Mouse (Mus musculus) forebrain, embryonic 16.5 days (tissue): Measurements from ENCODE around the gene AU018091. TPM values are rescaled to one million over a fixed set of nuclear protein-coding genes. Genes with fewer than 3 reads are reported as not detected.
"Not testable (repeated sequence)": the region's sequence is repeated elsewhere in the genome, so short reads cannot be mapped to it uniquely, and the experiment has no call there.

Experiments
- ATAC-seq: fragments of 200-750 bp; cut with Nextera tagmentation; 2 replicates; pipeline ENCODE4 v1.8.0; 2017; ENCODE audit warnings: mild to moderate bottlenecking, moderate library complexity
- H3K27ac ChIP-seq: fragments of 300-500 bp; sonication (generic); 2 replicates; pipeline ENCODE4 v1.5.1; 2014; ENCODE audit warnings: low read length, control low read depth
- H3K27me3 ChIP-seq: fragments of 300-500 bp; sonication (generic); replicated peaks from 2 replicates; pipeline ENCODE4 v1.6.1; 2014; ENCODE audit warnings: low read length; ENCODE audit not compliant: control insufficient read depth, insufficient read depth
- H3K36me3 ChIP-seq: fragments of 300-500 bp; sonication (generic); 2 replicates; pipeline ENCODE4 v1.6.1; 2014; ENCODE audit not compliant: control insufficient read depth, insufficient read depth
- H3K4me1 ChIP-seq: fragments of 300-500 bp; sonication (generic); replicated peaks from 2 replicates; pipeline ENCODE4 v1.6.1; 2014; ENCODE audit warnings: low read length; ENCODE audit not compliant: control insufficient read depth, insufficient read depth
- H3K4me2 ChIP-seq: fragments of 300-500 bp; sonication (generic); 2 replicates; pipeline ENCODE4 v1.6.1; 2014; ENCODE audit warnings: mild to moderate bottlenecking, low read length, control low read depth
- H3K4me3 ChIP-seq: fragments of 300-500 bp; sonication (generic); replicated peaks from 2 replicates; pipeline ENCODE4 v1.5.1; 2014; ENCODE audit warnings: mild to moderate bottlenecking, low read length, control low read depth
- H3K9ac ChIP-seq: fragments of 300-500 bp; sonication (generic); replicated peaks from 2 replicates; pipeline ENCODE4 v1.6.1; 2014; ENCODE audit warnings: low read depth, low read length, control low read depth
- H3K9me3 ChIP-seq: fragments of 300-500 bp; sonication (generic); 2 replicates; pipeline ENCODE4 v1.6.1; 2016; ENCODE audit warnings: low read length; ENCODE audit not compliant: control insufficient read depth
- WGBS: fragments of 180-500 bp; shearing (Covaris S2); extraction: QIAGEN DNeasy Blood & Tissue Kit; methylation state at CpG from one replicate; pipeline ENCODE4 v1.1.7; 2014; 5-methylcytosine and 5-hydroxymethylcytosine counted together
- polyA plus RNA-seq: library from polyadenylated mRNA; unstranded; fragments of >200 nt; fragmentation: Nextera tagmentation; extraction: Ambion mirVana; gene quantifications from 2 replicates; pipeline ENCODE4 v1.2.1, GENCODE M21; 2015

AU018091 gene
- polyA plus RNA-seq, 1 experiment from 2014 or later, result not detected

DNA sequence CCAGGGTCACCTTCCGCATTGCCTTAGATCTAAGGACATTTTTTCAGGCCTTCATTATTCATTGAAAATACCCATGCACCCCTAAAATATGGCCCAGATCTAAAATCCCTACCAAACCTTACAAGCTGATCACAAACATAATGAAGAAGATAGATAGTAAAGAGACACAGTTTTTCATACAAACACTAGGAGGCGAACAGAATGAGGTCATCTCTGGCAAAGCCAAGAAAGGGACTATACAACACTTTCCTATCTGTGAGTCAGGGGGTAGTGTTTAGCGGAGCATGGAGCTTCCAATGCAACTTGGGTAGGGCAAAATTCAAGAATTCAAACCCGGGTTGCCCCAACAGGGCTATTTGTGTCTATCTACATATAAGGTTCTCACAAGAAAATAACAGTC lies 35.6 kb upstream of the AU018091 start:
- no peak overlapping the region for H3K4me3 ChIP-seq
- ATAC-seq, result no peak
- no peaks in the 10 kb centered on the region for H3K9me3 ChIP-seq
- 86% methylated on average over 4 of the region's 4 CpGs for WGBS
- H3K9ac ChIP-seq, result no peak overlapping the region
- no peaks in the 10 kb centered on the region for H3K4me1 ChIP-seq
- no peak overlapping the region for H3K4me2 ChIP-seq
- H3K27me3 ChIP-seq, result no peaks in the 10 kb centered on the region
- no peaks in the 10 kb centered on the region for H3K36me3 ChIP-seq
- no peak overlapping the region for H3K27ac ChIP-seq

DNA sequence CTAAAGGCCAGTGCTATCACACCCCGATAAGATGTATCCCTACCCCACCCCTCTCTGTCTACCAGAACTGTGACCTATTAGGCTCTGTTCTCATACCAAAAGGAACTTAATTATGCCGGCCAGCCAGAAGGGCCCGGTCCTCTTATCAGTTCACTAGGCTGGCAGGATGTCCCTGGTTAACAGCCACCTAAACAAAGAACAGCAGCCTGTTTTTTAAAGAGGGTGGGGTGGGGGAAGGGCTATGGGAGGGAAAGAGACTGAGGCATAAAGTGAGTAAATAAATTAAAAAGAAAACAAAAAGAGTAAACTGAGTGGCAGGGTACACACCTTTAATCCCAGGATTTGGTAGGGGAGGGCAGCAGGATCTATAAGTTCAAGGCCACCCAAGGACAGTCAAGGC lies 34.9 kb upstream of the AU018091 start:
- Histone ChIP-seq H3K4me2 (no peak overlapping the region), H3K27ac (no peak overlapping the region), H3K4me3 (no peak overlapping the region), H3K27me3 (no peaks in the 10 kb centered on the region), H3K36me3 (no peaks in the 10 kb centered on the region), H3K4me1 (no peaks in the 10 kb centered on the region), H3K9ac (no peak overlapping the region), H3K9me3 (no peaks in the 10 kb centered on the region)
- no peak for ATAC-seq
- WGBS, result 19% methylated on average over 3 of the region's 3 CpGs

DNA sequence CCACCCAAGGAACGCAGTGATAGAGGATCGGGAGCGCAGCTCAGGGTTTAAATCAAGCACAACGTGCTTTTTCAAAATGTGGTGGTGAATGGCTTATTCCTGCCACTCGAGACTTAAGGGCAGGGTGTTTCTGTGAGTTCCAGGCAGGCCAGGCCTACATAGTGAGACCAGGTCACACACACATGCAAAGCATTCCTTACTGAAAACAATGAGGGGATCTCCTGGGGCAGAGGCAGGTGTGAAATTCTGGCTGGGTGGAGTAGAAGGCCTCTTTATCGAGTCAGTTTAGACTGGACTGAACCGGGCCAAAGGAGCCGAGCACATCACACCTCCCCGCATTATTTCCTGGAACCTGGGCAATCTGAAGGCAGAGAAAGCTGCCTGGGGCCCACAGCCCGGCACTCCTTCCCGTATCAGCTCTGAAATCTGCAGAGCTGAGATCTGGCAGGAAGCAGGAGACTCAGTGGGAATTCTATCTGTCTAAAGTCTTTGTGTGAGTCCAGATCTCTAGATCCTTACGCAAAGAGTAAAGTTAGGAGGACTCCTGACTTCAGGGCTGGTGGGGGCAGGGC lies 32.2 kb upstream of the AU018091 start:
- Histone ChIP-seq H3K9me3 (no peaks in the 10 kb centered on the region), H3K4me3 (no peak overlapping the region), H3K9ac (no peak overlapping the region), H3K4me1 (no peaks in the 10 kb centered on the region), H3K36me3 (no peaks in the 10 kb centered on the region), H3K27me3 (no peaks in the 10 kb centered on the region), H3K4me2 (no peak overlapping the region), H3K27ac (no peak overlapping the region)
- no peak for ATAC-seq
- 43% methylated on average over 12 of the region's 12 CpGs for WGBS

DNA sequence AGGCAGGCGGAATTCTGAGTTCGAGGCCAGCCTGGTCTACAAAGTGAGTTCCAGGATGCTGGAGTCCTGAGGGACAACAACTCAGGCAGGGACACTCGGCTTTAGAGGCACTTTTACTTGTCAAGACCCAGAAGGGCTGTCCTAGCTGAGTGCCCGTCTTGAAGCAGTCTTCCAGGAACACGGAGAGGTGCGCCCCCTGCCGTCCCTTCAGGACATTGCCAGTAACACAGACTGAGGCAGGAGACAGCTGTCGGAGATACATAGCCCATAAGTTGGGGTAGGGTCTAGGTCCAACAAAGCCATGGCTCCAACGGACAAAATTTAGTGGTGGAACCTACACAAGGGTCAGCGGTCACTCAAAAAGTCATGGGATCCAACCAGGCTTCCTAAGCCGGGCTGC lies 29.9 kb upstream of the AU018091 start:
- H3K27me3 ChIP-seq, result no peaks in the 10 kb centered on the region
- ATAC-seq, result no peak
- H3K4me1 ChIP-seq, result no peaks in the 10 kb centered on the region
- H3K36me3 ChIP-seq, result no peaks in the 10 kb centered on the region
- no peak overlapping the region for H3K4me2 ChIP-seq
- no peak overlapping the region for H3K4me3 ChIP-seq
- H3K9me3 ChIP-seq, result no peaks in the 10 kb centered on the region
- H3K9ac ChIP-seq, result no peak overlapping the region
- WGBS, result 54% methylated on average over 11 of the region's 11 CpGs
- no peak overlapping the region for H3K27ac ChIP-seq

DNA sequence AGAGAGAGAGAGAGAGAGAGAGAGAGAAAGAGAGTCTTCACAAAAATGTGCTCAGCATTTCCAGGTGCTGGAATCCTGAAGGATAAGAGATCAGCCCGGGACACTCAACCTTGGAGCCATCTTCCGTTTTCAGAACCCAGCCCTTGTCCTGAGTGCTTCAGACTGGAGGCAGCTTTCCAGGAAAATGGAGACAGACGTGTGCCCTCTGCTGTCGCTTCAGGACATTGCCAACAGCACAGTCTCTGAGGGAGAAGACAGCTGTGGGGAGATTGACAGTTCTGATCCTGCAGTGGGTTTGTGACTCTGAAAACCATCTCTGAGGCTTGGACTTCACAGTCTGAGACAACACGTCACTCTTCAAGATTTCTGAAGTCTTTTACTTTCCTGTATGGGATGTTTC lies 26.8 kb upstream of the AU018091 start:
- no peak overlapping the region for H3K27ac ChIP-seq
- H3K4me3 ChIP-seq, result no peak overlapping the region
- H3K4me2 ChIP-seq, result no peak overlapping the region
- no peaks in the 10 kb centered on the region for H3K4me1 ChIP-seq
- 78% methylated on average over 5 of the region's 5 CpGs for WGBS
- no peaks in the 10 kb centered on the region for H3K9me3 ChIP-seq
- no peak overlapping the region for H3K9ac ChIP-seq
- H3K36me3 ChIP-seq, result no peaks in the 10 kb centered on the region
- H3K27me3 ChIP-seq, result no peaks in the 10 kb centered on the region
- ATAC-seq, result no peak

DNA sequence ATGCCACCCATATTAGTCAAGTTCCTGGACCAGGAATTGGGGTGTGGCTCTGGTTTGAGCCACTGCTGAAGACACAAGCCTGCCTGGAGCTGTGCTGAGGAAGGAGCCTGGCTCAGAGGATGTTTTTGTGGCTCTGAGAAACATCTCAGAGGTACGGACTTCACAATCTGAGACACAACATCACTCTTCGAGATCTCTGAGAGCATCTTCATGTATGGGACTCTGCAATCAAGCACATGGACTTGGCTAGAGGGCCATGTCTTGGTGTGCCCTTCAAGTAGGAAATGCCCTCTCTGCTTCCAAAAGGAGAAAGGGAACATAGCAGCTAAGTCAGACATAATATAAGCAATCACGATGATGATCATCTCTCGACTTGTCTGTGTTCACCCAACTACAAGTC lies 25.5 kb upstream of the AU018091 start:
- no peak overlapping the region for H3K9ac ChIP-seq
- H3K4me1 ChIP-seq, result no peaks in the 10 kb centered on the region
- no peak overlapping the region for H3K27ac ChIP-seq
- 94% methylated on average over 4 of the region's 4 CpGs for WGBS
- ATAC-seq, result no peak
- no peaks in the 10 kb centered on the region for H3K36me3 ChIP-seq
- H3K4me2 ChIP-seq, result no peak overlapping the region
- no peaks in the 10 kb centered on the region for H3K27me3 ChIP-seq
- H3K4me3 ChIP-seq, result no peak overlapping the region
- no peaks in the 10 kb centered on the region for H3K9me3 ChIP-seq

DNA sequence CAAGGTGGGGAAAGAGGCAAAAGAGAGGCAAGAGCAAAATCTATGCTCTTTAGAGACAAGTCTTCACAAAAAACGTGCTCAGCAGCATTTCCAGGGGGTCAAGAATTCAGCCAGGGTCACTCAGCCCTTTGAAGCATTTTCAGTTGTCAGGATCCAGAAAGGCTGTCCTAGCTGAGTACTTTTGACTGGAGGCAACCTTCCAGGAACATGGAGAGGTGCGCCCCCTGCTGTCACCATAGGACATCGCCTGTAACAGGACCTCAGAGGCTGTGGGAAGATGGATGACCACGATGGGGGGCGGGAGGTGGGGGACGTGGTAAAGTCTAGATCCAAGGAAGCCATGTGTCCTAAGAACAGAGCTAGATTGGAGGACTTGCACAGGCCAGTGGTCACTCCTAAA lies 24.9 kb upstream of the AU018091 start:
- H3K4me3 ChIP-seq, result no peak overlapping the region
- no peaks in the 10 kb centered on the region for H3K27me3 ChIP-seq
- ATAC-seq, result no peak
- H3K27ac ChIP-seq, result no peak overlapping the region
- no peaks in the 10 kb centered on the region for H3K4me1 ChIP-seq
- H3K4me2 ChIP-seq, result no peak overlapping the region
- no peak overlapping the region for H3K9ac ChIP-seq
- no peaks in the 10 kb centered on the region for H3K36me3 ChIP-seq
- 18% methylated on average over 5 of the region's 6 CpGs for WGBS
- no peaks in the 10 kb centered on the region for H3K9me3 ChIP-seq

DNA sequence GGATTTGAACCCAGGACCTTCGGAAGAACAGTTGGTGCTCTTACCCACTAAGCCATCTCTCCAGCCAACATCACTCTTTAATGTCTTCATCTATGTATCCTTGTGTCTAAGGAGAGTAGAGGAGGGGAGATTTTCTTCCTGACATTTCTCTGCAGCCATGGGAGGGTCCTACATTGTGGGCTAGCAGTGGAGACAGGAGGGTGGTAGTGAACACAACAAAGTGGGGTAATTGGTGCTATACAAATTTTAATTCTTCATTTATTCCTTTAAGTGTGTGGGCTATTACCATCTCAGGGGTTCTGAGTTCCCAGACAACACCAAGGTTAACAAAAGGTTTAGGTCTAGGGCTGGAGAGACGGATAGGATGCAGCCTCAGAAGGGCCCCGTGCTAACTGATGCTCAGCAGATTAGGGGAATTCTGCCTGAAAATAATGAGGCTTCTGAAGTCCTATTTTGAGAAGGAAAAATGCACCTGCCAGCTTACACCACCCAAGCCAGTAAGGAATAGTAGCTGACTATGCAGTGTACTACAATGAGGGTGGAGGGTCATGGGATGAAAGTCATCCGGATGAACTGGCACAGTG lies 24.1 kb upstream of the AU018091 start:
- Histone ChIP-seq H3K27ac (no peak overlapping the region), H3K36me3 (no peaks in the 10 kb centered on the region), H3K4me2 (no peak overlapping the region), H3K4me3 (no peak overlapping the region), H3K27me3 (no peaks in the 10 kb centered on the region), H3K9me3 (no peaks in the 10 kb centered on the region), H3K4me1 (no peaks in the 10 kb centered on the region), H3K9ac (no peak overlapping the region)
- no peak for ATAC-seq
- WGBS, result 75% methylated on average over 4 of the region's 4 CpGs

DNA sequence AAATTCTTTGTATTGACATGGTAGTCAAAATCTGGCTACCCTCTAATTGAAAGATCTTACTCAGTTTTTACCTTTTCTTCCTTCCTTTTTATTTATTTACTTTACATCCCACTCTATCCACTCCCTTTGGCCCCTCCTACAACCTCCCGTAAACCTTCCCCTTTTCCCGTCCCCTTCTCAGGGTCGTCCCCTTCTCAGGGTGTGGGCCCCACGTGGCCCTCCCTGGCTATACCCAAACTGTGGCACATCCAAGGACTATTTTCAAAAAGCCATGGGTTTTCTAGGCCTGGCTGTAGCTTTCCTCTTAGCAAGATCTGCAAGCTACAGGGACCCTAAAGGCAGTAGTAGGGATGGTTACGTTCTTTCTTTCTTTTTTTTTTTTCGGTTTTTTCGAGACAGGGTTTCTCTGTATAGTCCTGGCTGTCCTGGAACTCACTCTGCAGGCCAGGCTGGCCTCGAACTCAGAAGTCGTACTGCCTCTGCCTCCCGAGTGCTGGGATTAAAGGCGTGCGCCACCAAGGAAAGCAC lies 23.0 kb upstream of the AU018091 start:
- no peaks in the 10 kb centered on the region for H3K4me1 ChIP-seq
- 94% methylated on average over 12 of the region's 12 CpGs for WGBS
- H3K36me3 ChIP-seq, result no peaks in the 10 kb centered on the region
- H3K9ac ChIP-seq, result no peak overlapping the region
- no peak for ATAC-seq
- H3K4me2 ChIP-seq, result no peak overlapping the region
- no peaks in the 10 kb centered on the region for H3K27me3 ChIP-seq
- H3K27ac ChIP-seq, result no peak overlapping the region
- H3K9me3 ChIP-seq, result no peaks in the 10 kb centered on the region
- H3K4me3 ChIP-seq, result no peak overlapping the region

DNA sequence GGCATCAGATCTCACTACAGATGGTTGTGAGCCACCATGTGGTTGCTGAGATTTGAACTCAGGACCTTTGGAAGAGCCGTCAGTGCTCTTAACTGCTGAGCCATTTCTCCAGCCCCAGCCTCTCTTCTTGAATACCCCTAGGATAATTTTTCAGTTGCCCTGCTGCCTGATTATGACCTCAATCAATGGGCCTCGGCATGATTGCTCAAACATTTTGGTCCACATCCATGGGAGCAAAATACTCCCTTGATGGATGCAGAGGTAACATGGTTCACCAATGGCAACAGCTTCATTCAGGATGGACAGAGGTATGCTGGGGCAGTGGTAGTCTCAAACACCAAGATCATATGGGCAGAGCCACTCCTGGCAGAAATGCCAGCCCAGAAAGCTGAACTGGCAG lies 17.7 kb upstream of the AU018091 start:
- not testable (repeated sequence) for H3K4me1 ChIP-seq, H3K27me3 ChIP-seq, H3K9ac ChIP-seq, H3K9me3 ChIP-seq, H3K4me3 ChIP-seq, H3K36me3 ChIP-seq, H3K27ac ChIP-seq, H3K4me2 ChIP-seq, ATAC-seq
- whole genome bisulfite sequencing, result 89% methylated on average over 2 of the region's 2 CpGs
